Mouse (Mus musculus) spleen, embryonic (tissue): ENCODE measurements around the gene Il15.

ENCODE experiments used
- CTCF ChIA-PET: fragments of 350-600 bp; sonication (Branson Sonifier 250); formaldehyde crosslinking; loops from one replicate; lab custom pipeline; 2022; lab: Charles Lee

The Il15 gene

DNA sequence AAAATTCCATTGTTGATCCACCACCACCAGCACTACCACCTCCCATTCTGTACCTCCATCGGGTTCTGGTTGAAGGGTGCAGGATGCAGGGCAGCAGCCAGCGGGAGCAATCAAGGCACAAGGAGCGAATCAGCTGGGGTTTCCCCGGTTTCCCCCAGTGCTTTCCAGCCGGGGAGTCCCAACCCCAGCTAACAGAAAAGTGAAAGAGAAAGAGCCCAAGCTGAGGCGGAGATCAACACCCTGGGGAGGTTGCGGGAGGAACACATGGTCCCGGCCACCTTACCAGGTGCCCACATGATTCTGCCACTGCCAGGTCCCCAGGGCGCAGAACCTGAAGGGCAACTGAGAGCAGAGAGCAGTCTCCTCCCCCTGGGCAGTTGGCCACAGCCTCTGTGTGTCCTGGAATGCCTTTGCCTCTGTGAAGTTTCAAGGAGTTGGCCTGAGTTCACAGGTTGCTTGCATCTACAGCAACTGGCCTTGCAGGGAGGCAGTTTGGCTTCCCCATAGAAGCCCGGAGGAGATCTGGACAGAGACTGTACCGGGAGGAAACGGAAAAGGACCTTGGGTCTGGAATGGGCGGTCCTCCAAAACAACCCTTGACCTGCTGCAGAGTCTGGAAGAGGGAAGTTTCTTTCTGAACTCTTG, at the start of gene Il15:
TSS of gene Il15 (minus strand) at position 537 of the 645 bp plus-strand sequence.
- CTCF ChIA-PET = no interaction called here

DNA sequence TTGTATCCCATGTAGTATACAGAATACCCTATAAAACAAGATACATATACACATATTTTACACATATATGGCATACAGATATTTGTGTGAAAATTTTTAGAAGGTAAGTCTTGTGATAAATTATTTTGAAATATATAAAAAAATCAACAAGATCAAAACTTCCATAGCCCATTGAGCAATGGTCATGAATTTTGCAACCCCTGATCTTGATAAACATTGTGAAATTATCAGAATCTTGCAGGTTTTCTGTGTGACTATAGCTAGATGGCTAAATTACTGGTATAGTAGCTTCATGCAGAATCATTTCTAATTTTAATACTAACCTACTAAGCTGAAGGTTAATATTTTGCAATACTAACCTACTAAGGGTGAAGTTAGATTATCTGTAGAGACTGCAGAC, 41.9 kb upstream of the Il15 start:
- CTCF ChIA-PET = no interaction called here

DNA sequence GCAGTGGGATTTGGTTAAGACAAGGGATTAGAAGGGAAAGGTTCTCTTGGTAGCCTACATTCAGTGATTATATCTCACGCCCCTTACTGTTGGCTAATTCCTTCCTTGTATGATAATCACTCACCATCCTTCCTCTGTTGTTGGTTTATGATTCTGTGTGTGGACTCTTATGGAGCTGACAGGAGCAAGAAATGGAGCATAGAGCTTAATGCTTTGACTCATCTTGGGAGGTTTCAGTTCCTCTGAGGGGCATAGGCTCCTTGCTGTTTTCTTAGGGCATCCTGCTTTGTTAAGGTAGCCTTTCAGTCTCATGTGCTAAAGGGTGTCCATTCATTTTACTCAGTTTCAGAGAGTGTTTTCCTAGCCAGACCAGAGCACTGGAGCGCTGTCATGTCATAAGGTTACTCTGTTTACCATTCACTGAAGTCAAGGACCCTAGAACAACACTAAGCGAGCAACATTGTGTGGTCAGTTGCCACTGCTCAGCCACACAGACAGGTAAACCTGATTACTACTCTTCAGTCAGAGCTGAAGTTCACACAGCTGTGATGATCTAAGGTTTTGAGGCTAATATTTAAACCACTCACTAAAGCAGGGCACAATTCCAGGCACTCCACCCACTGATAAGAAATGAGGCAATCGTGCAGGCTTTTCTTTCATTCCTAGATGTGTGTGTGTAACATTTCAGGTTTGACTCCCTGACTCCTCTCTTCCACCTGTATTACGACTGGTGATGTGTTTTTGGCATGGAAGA, 13.7 kb upstream of the Il15 start:
- CTCF ChIA-PET = no interaction called here

DNA sequence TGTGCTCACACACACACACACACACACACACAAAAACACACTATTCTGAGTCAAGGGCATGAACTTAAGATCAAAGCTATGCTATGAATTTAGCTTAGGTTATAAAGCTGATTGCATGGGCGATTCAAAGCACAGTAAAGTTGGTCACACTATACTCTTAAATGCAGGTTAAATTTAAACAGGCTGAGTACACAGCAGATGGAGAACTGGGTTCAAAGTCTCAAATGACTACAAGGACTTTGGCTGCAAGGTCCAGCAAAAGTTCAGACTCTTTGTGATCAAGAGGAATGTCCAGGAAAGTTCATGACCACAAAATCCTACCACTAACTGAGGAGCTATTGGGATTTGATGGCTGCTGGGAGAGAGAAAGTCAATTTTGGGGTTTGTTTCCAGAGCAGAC, 12.5 kb upstream of the Il15 start:
- CTCF ChIA-PET = no interaction called here

DNA sequence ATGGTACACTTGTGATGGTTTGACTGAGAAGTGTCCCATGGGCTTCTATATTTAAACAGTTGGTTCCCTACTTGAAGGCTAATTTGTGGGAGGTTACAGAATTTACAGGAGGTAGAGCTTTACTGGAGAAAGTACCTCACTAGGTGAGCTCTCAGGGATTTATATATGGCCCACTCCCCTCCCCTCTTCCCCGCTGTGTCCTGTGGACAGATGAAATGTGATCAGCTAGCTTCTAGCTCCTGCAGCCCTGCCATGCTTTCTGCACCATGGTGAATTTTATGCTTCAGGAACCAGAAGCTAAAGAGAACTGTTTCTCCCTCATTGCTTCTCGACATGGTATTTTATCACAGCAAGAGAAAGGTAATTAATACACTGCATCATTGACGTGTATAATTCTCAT, 7.1 kb upstream of the Il15 start:
- CTCF ChIA-PET = interaction anchor here (0.6 kb wide), 1 partner anchor 87 kb away, joined by 3 read pairs; no protein-coding TSS in a partner anchor

DNA sequence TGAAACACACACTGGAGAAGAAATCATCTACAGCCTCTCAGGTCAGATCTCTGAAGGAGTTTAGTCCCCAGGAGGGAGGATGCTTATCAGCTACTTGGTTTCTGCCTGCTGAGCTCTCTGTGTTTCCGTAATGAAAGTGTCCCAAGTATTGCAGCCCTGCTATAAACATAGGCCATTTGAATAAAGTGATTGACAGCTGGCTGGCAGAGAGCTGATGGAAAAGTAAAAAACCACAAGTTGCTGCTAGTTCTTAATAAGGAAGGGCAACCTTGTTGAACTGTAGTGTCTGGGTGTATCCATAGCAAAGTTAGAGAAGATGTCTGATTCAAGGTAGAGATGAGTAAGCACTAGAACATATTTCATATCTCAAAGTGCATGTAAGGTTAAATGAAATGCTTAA, 4.0 kb upstream of the Il15 start:
- CTCF ChIA-PET = no interaction called here

DNA sequence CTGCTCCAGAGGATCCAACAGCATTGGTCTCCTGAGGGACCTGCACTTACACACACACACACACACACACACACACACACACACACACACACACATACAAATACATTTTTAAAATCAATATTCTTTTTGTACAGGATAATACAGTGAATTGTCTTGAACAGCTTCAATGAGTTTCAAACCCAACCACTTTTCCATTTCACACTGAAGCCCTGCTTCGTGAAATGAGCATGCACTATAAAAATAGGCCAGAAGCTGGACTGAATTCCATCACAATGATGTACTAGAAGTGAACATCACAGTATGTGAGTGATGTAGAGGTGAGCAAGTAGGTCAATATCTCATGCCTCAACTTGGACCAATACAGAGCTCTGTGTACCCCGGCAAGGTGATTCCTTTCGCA, 1.0 kb upstream of the Il15 start:
- CTCF ChIA-PET = no interaction called here

DNA sequence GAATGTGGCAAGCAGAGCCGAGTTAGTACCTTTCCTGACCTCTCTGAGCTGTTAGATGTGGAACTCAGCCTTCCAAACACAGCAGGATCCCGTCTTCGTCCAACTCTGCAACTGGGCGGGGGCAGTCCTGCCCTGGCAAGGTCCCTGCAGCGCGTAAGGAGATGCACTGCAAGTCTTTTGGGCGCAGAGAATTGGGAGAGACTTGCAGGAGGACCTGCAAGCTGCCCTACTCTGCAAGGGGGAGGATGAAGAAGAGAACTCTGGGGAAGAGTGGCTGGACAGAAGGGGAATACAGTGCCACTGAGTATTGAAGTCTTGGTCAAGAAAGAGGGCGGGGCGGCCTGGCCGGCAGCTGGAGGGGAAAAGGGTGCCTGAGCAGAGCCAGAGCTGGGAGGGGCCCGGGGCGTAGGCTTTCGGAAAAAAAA, 749 bp downstream of the Il15 start:
- CTCF ChIA-PET = no interaction called here

DNA sequence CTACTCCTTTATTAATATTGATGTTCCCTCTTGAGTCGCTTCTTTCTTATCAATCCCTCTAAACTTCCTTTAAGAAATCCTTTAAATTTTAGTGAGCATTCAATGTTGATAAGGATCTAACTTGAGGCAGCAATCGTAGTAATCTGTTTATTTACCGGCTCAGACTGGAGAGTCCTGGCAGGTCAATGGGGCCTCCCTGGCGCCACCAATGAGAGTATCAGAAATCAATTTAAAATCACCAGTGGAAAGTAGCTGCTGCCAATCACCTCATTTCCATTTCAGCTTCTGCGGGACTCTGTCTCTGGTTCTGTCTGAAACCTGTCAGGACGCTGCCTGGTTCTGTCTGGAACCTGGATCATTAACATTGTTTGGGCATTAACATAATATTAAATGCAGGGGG, 1.5 kb downstream of the Il15 start:
- CTCF ChIA-PET = no interaction called here

DNA sequence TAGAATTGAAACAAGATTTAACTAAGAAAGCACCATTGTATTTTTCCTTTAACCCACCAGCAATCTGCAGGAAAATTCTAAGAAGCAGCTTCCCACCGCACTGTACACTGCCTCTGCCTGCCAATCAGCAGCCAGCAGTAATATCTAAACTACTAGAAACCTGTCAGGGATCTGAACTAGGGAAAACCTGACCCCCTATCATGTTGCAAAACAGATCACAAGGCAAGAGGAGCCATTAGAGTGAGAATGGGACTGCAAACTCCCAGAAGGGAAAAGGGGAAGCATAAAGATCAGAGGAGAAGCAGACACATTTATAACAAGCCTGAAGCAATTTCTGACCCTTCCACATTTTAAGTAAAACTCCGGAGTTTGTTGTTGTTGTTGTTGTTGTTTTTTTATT, 2.0 kb downstream of the Il15 start:
- CTCF ChIA-PET = no interaction called here

DNA sequence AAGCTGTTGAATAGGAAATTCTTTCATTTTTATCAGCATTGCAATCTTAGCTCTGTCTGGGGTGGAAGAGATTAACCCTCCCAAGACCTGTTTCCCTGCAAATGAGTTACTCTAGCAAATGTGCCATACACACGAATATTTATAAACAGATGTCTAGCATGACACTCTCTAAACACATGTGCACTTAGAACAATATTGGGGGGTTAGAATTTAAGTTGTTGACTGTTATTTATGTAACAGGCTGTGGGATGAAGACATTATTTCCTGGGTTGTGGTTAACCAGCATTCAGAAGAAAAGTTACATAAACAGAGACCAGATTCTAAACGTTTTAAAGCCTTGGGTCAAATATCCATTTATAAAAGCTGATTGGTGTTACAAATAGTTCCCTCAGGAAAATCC, 2.6 kb downstream of the Il15 start:
- CTCF ChIA-PET = no interaction called here

DNA sequence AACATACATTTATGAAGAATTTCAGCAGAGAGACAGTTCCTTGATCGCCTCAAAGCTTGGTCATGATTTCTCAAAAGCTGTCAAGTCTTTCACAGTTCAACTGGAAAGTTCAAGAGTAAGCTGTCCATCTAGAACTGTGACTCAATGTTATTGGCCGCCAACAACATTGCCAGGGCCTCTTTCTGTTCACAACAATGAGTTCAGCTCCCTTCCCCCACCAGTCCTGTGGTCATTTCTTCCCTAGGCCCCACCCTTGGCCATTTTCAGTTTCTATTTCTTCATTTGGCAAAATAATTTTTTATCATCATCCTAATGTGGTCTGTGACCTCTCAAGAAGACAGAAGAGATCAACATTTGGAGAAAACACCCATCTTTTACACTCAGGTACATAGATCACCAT, 4.5 kb downstream of the Il15 start:
- CTCF ChIA-PET = interaction anchor here (0.5 kb wide), 1 partner anchor 1195 kb away, joined by 3 read pairs; no protein-coding TSS in a partner anchor

DNA sequence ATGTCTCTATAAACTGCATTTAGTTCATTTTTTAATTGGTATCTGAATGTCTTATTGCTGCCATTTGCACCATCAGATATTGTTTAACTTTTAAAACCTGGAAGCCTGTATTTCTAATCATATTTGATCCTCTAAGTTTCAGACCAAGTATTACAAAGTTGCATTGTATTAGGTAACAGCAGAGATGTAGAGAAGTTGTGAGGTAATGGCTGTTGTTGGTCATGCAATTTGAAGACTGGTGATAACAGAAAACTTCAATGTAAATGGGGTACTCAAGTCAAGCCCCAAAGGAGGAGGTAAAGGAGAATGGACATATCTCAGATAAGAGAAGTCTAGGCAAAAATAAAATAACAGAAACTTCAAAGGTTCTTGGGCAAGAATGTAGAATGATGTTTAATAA, 11.8 kb downstream of the Il15 start:
- CTCF ChIA-PET = no interaction called here

DNA sequence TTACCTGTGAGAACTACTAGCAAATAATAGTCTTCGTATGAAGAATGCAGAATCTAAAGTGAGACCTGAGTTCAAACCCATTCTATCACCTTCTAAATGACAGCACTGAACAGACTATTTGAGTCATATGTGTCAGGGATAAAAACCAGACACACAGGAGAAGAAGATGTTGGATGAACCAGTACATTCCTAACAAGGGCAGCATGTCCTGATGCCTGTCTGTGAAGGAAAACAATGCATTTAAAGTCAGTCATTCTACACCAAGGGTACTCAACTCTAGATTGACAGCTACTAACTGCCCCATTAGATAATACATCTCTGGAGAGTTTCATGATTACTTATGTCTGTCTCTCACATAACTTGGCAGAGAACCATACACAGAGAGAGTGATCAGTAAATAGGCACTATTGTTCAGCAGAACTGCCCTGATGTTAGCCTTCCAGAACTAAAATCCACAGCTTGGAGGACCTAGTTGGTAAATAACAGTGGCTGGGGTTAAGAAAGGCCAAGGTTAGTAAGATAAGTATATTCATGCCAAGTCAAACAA, 14.6 kb downstream of the Il15 start:
- CTCF ChIA-PET = no interaction called here

DNA sequence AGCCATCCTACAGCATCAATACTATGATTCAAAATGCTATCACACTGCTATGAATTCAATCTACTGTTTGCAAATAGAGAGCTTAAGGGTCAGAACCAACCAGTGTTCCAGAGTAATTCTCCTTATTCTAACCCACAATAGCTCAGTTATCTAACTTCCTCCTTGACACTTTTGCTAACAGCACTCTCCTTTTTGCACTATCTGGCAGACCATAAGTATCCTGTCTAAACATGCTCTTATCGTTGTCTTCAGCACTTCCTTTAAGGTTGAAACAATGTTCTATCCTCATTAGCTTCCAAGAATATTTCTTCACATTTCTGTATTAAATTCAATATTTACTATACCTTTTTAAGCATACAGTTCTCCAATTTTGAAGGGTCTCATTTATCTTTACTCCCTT, 15.4 kb downstream of the Il15 start:
- CTCF ChIA-PET = no interaction called here

DNA sequence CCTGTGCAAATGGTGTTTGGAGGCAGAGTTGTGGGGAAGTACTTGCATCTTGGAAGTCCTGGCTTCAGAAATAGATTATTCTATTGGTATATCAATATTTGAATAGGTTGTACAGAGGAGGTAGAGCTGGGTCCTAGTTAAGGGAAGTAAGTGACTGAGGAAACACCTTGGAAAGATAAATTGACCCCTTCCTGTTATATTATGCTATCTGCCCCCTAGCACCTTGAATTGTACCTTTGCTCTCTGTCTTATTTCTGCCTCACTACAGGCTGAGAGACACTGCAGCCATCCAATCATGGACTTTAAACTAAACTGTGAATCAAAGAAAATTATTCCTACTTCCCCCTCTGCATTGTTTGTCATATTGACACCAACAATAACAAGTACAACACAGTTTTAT, 17.2 kb downstream of the Il15 start:
- CTCF ChIA-PET = no interaction called here

DNA sequence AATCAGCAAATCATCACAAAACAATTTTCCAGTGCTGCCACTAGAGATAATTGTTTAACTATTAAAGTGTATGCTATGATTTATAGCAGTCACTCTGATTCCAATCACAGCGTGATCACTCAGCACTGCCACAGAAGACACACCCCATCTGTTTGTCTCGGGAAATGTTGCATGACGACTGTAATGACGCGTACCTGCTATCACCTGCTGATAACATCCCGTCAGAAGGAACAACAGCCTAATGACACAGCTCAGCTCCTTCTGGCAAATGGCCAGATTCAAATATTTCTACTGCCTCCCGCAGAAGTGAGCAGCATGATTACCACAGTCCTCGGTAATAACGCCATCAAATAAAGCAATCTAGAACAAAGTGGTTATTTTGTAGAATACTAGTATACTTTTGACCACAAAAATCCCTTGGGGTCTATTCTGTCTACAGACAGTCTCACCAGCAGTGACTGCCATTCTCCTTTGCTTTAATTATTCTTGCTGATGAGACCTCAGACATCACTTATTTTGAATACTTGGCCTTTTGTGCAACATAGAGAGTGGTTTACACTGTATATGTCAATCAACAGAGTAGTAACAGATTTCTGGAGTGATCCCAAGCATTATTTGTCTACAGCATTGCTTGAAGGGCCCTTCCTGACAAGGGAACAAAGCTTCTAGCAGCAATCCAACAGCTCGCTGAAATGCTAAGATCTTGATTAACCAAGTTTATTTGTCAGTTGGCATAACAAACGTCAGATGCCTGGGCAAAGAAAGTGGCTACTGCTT, 18.4 kb downstream of the Il15 start:
- CTCF ChIA-PET = no interaction called here

DNA sequence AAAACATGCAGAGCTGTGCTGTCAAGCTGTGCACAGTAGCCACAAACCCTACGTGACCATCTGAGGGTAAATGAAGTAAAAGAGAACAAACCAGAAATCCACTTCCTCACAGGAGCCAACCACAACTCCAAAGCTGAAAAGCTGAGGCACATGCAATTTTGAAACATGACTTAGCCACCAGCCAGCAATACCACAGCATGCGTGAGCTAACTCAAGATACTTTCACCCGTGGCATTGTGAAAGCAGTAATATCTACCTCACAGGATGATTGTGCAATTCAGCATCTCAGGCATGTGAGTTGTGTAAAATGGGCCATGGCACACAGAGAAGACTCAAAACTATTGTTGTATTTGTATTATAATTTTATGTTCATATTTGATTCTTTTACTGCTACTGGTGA, 19.7 kb downstream of the Il15 start:
- CTCF ChIA-PET = no interaction called here

DNA sequence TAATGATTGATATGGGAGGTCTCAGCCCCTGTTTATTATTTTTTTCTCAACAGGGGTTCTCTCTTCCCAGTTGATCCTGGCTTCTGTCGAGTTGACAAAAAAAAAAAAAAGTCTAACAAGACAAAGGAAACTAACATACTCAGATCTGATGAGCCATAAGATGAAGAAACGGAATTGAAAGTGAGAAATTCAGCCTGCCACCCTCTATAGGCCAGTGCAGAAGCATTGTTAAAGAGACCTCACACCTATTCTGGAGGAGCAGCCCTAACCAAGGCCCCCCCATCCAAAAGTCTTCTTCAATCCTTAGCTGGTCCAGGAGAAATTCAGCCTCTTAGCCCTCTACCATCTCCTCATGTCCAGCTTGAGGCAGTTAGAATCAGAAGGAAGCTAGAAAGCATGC, 20.7 kb downstream of the Il15 start:
- CTCF ChIA-PET = no interaction called here

DNA sequence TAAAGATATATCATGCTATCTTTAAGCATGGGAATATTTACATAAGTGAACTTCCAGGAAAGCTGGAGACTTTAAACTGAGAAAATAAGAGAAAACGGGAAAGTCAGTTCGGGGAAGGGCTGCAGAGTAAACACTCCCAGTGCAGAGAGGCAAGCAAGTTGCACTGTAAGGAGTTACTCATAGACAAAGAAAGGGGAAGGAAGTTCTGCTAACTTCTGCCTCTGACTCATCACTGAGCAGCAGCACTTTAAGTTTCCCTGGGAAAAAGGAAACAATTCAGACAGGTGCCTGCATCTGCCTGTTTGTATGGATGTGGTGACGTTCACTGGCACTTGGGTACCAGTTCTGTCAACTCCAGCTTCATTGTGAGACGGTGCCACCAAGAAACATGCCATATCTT, 28.6 kb downstream of the Il15 start:
- CTCF ChIA-PET = no interaction called here

DNA sequence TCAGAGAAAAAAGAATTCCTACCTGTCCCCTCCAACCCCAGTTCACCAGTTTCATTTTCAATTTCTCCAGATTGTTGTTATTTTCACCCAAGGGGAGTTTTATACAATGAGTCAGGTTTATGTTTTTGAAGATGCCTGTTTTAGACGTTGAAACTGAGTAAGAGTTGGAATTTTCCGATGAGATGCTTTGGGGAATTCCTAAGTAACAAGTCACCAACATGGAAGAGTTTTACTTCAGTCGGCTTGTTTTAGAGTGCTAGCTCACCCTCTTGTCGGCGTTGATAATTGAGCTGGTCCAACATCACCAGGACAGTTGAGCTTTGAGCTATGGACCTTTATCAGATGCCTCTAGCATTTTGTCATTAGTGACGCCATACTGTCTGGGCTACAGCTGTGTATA, 30.2 kb downstream of the Il15 start:
- CTCF ChIA-PET = no interaction called here

DNA sequence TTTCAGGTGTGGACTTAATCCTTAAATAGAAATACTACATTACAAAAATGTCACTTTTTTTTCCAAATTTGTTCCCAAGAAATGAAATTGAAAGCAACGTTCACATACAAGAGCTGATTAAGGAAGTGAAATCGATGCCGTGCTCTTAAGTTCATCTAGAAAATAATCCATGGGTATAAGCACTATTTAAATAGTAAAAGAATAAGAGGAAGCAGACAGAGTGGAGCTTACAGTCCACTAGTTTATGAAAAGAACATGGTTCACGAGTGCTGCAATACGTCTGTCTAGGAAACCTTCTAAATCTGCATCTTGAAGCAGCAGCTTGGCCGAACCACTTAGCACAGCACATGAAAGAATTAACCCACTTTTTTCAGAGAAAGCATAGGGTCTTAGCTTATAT, 32.4 kb downstream of the Il15 start:
- CTCF ChIA-PET = no interaction called here
